Mouse (Mus musculus) neural tube, embryonic 12.5 days (tissue): ENCODE results near the gene Lhx9. TPM values are rescaled to one million over a fixed set of nuclear protein-coding genes. Genes with fewer than 3 reads are reported as not detected.

Experiments
- ATAC-seq: fragments of 200-750 bp; cut with Nextera tagmentation; 2 replicates; pipeline ENCODE4 v1.8.0; 2017; ENCODE audit warnings: low read depth, mild to moderate bottlenecking, moderate TSS enrichment, moderate library complexity; ENCODE audit not compliant: low FRiP score
- H3K27ac ChIP-seq: fragments of 300-500 bp; sonication (generic); 2 replicates; pipeline ENCODE4 v1.5.1; 2016
- H3K27me3 ChIP-seq: fragments of 300-500 bp; sonication (generic); replicated peaks from 2 replicates; pipeline ENCODE4 v1.6.1; 2016; ENCODE audit warnings: mild to moderate bottlenecking
- H3K36me3 ChIP-seq: fragments of 300-500 bp; sonication (generic); 2 replicates; pipeline ENCODE4 v1.6.1; 2016; ENCODE audit warnings: mild to moderate bottlenecking
- H3K4me1 ChIP-seq: fragments of 300-500 bp; sonication (generic); 2 replicates; pipeline ENCODE4 v1.6.1; 2016
- H3K4me2 ChIP-seq: fragments of 300-500 bp; sonication (generic); replicated peaks from 2 replicates; pipeline ENCODE4 v1.6.1; 2016; ENCODE audit warnings: mild to moderate bottlenecking
- H3K4me3 ChIP-seq: fragments of 300-500 bp; sonication (generic); 2 replicates; pipeline ENCODE4 v1.5.1; 2016
- H3K9ac ChIP-seq: fragments of 300-500 bp; sonication (generic); 2 replicates; pipeline ENCODE4 v1.6.1; 2016; ENCODE audit warnings: mild to moderate bottlenecking
- H3K9me3 ChIP-seq: fragments of 300-500 bp; sonication (generic); 2 replicates; pipeline ENCODE4 v1.6.1; 2016; ENCODE audit warnings: mild to moderate bottlenecking
- WGBS: fragments of 180-500 bp; shearing (Covaris S2); methylation state at CpG from one replicate; pipeline ENCODE4 v1.1.7; 2016; 5-methylcytosine and 5-hydroxymethylcytosine counted together
- polyA plus RNA-seq: library from polyadenylated mRNA; unstranded; fragments of >200 nt; fragmentation: Nextera tagmentation; extraction: Ambion mirVana; gene quantifications from 2 replicates; pipeline ENCODE4 v1.2.1, GENCODE M21; 2016

The Lhx9 gene
- polyA plus RNA-seq, 1 experiment from 2014 or later, result 6.6 TPM

- Histone ChIP-seq H3K9ac (no peak overlapping the region), H3K36me3 (no peaks in the 10 kb centered on the region), H3K4me1 (peaks cover 42% of the 10 kb centered on the region), H3K27me3 (peaks cover 91% of the 10 kb centered on the region), H3K9me3 (no peaks in the 10 kb centered on the region), H3K4me3 (peak overlapping the region; percentile 11; the same call in 1 of the 2 replicates), H3K4me2 (no peak overlapping the region), H3K27ac (no peak overlapping the region)
- no peak for ATAC-seq
- WGBS, result 1% methylated on average over 12 of the region's 12 CpGs
These were observed 2.2 kb downstream of the Lhx9 start for GRCm38 (mm10) chr1:138846131-138846530.

- no peak overlapping the region for H3K4me2 ChIP-seq
- no peak overlapping the region for H3K4me3 ChIP-seq
- no peak overlapping the region for H3K27ac ChIP-seq
- no peak overlapping the region for H3K9ac ChIP-seq
- peaks cover 43% of the 10 kb centered on the region for H3K4me1 ChIP-seq
- H3K9me3 ChIP-seq, result no peaks in the 10 kb centered on the region
- WGBS, result 7% methylated on average over 3 of the region's 3 CpGs
- no peaks in the 10 kb centered on the region for H3K36me3 ChIP-seq
- ATAC-seq, result no peak
- H3K27me3 ChIP-seq, result peaks cover 88% of the 10 kb centered on the region
These were observed 2.9 kb downstream of the Lhx9 start for GRCm38 (mm10) chr1:138845481-138845880.

- no peaks in the 10 kb centered on the region for H3K36me3 ChIP-seq
- H3K27me3 ChIP-seq, result peaks cover 88% of the 10 kb centered on the region
- H3K9me3 ChIP-seq, result no peaks in the 10 kb centered on the region
- no peak overlapping the region for H3K9ac ChIP-seq
- 0% methylated on average over 3 of the region's 3 CpGs for WGBS
- peak overlapping the region; percentile 30; the same call in 1 of the 2 replicates for H3K4me3 ChIP-seq
- ATAC-seq, result no peak
- peak overlapping the region; percentile 61 for H3K4me2 ChIP-seq
- peaks cover 43% of the 10 kb centered on the region for H3K4me1 ChIP-seq
- no peak overlapping the region for H3K27ac ChIP-seq
These were observed 4.2 kb downstream of the Lhx9 start for GRCm38 (mm10) chr1:138844166-138844565.

DNA sequence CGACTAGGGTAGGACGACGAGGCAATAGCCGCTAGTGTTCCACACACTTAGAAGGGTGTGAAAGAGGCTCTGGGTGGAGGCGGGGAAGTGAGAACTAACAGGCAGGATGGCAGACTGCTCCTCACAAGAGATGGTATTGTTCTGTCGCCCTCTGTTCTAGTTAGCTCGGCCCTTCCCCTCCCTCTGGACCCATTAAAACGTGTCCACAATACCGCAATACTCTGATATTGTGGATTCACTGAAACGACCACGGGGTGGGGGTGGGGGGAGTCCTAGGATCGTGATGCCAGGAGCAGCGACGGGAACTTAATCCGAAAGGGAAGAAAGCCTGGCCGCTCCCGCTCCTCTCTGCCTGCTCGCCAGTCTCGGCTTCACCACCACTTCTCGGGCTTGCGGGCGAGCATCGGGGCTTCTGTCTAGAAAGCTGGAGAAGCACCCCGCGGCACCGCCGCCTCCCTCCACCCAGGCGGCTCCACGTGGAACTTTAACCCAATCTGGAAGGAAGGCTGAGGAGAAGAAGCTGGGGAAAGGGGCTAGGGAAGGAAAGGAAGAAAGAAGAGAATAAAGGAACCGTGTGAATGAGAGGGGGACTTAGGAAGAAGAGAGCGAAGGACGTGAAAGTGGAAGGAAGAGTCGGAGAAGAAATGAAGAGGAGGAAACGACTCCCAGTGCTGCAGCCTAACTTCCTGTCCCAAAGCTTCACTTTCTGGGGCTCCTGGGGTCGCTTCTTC lies 4.9 kb downstream of the Lhx9 start:
- Histone ChIP-seq H3K27ac (no peak overlapping the region), H3K36me3 (no peaks in the 10 kb centered on the region), H3K9me3 (no peaks in the 10 kb centered on the region), H3K4me2 (peak overlapping the region; percentile 61), H3K9ac (no peak overlapping the region), H3K4me1 (peaks cover 36% of the 10 kb centered on the region), H3K4me3 (peak overlapping the region; percentile 30), H3K27me3 (peaks cover 85% of the 10 kb centered on the region)
- ATAC-seq, result no peak
- WGBS, result under 1% methylated on average over 35 of the region's 35 CpGs

- Histone ChIP-seq H3K27me3 (peaks cover 85% of the 10 kb centered on the region), H3K4me3 (0 out of 2 replicates have a peak overlapping the region, but pooled peaks have one; percentile 34), H3K27ac (no peak overlapping the region), H3K4me2 (peak overlapping the region; percentile 61), H3K36me3 (no peaks in the 10 kb centered on the region), H3K9ac (no peak overlapping the region), H3K4me1 (peaks cover 35% of the 10 kb centered on the region), H3K9me3 (no peaks in the 10 kb centered on the region)
- ATAC-seq, result no peak
- WGBS, result under 1% methylated on average over 10 of the region's 10 CpGs
These were observed 5.6 kb downstream of the Lhx9 start for GRCm38 (mm10) chr1:138842756-138843155.

GRCm38 (mm10) chr1:138842315-138842714 lies 6.1 kb downstream of the Lhx9 start:
- H3K9ac ChIP-seq, result no peak overlapping the region
- H3K27ac ChIP-seq, result no peak overlapping the region
- H3K4me3 ChIP-seq, result peak overlapping the region; percentile 34; the same call in 1 of the 2 replicates
- H3K4me2 ChIP-seq, result peak overlapping the region; percentile 61
- 0% methylated on average over 8 of the region's 8 CpGs for WGBS
- ATAC-seq, result no peak
- no peaks in the 10 kb centered on the region for H3K9me3 ChIP-seq
- no peaks in the 10 kb centered on the region for H3K36me3 ChIP-seq
- peaks cover 34% of the 10 kb centered on the region for H3K4me1 ChIP-seq
- peaks cover 85% of the 10 kb centered on the region for H3K27me3 ChIP-seq

DNA sequence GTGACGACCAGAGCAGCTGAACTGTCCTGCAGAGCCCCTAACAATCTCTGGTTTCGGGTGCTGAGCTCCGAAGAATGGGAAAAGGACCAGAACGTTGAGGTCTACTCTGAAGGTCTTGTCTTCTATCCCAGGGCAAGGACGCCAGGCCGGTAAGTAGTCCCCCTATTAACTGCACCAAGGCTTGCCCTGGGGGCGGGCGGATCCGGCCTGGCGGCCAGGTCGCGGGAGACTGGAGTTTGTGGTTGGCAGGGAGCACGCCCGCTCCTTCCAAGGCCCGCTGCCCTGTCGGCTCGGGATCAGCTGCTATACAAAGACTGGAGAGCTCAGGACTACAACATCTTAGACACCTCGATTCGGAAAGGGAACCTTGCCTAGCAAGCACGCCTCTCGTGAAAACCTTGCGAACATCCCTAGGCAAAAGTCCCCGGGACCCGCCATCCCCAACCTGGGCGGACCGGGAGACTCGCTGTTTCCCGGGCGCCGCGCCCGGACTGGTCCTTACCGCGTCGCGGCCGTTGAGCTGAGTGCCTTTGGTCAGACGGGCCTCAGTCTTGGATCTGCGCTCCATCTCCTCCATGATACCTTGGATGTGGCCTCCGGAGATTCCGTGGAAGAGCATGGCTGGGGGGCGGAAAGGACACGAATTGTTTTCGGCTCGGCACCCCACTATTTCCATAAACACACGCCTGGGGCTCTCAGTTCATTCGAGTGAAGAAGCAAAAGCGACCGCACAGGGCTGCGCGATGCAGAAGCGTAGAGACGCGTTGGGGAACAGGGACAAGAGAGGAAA lies 6.9 kb downstream of the Lhx9 start:
- H3K4me1 ChIP-seq, result peaks cover 34% of the 10 kb centered on the region
- peak; percentile 52 for ATAC-seq
- H3K4me3 ChIP-seq, result peak overlapping the region; percentile 34
- H3K27ac ChIP-seq, result no peak overlapping the region
- no peaks in the 10 kb centered on the region for H3K9me3 ChIP-seq
- peak overlapping the region; percentile 5; the same call in 1 of the 2 replicates for H3K9ac ChIP-seq
- under 1% methylated on average over 54 of the region's 54 CpGs for WGBS
- peak overlapping the region; percentile 61 for H3K4me2 ChIP-seq
- H3K27me3 ChIP-seq, result peaks cover 85% of the 10 kb centered on the region
- no peaks in the 10 kb centered on the region for H3K36me3 ChIP-seq

- Histone ChIP-seq H3K4me2 (peak overlapping the region; percentile 61), H3K4me1 (peaks cover 34% of the 10 kb centered on the region), H3K27ac (no peak overlapping the region), H3K9ac (no peak overlapping the region; the same call in 1 of the 2 replicates), H3K36me3 (no peaks in the 10 kb centered on the region), H3K27me3 (peaks cover 85% of the 10 kb centered on the region), H3K4me3 (peak overlapping the region; percentile 34), H3K9me3 (no peaks in the 10 kb centered on the region)
- 4% methylated on average over 25 of the region's 25 CpGs for WGBS
- no peak for ATAC-seq
These were observed 7.7 kb downstream of the Lhx9 start for GRCm38 (mm10) chr1:138840440-138841305.

- peak overlapping the region; percentile 11; the same call in 1 of the 2 replicates for H3K4me3 ChIP-seq
- no peaks in the 10 kb centered on the region for H3K9me3 ChIP-seq
- peaks cover 34% of the 10 kb centered on the region for H3K4me1 ChIP-seq
- H3K27me3 ChIP-seq, result peaks cover 83% of the 10 kb centered on the region
- no peaks in the 10 kb centered on the region for H3K36me3 ChIP-seq
- ATAC-seq, result no peak
- WGBS, result 4% methylated on average over 16 of the region's 16 CpGs
- H3K4me2 ChIP-seq, result no peak overlapping the region
- H3K9ac ChIP-seq, result no peak overlapping the region
- H3K27ac ChIP-seq, result no peak overlapping the region
These were observed 8.5 kb downstream of the Lhx9 start for GRCm38 (mm10) chr1:138839809-138840430.

DNA sequence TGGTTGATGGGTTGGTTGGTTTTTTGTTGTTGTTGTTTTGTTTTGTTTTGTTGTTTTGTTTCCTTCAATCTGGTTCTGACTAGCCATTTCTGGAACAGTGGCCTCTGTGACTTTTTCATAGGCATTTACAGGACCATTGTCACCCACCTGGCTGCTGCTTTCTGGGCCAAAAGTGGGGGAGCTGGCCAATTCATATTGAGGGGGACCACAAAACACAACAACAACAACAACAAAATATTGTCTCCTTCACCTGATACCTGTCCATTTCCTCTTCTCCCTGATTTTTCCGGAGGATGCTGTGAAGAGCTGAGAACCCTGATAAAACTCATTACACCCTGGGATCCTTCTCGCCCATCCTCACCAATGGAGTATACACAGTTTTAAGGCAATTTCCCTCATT lies 9.1 kb downstream of the Lhx9 start:
- Histone ChIP-seq H3K27me3 (peaks cover 82% of the 10 kb centered on the region), H3K36me3 (no peaks in the 10 kb centered on the region), H3K4me3 (peak overlapping the region; percentile 5; the same call in 1 of the 2 replicates), H3K4me2 (no peak overlapping the region), H3K9ac (no peak overlapping the region), H3K27ac (no peak overlapping the region), H3K4me1 (peaks cover 33% of the 10 kb centered on the region), H3K9me3 (no peaks in the 10 kb centered on the region)
- ATAC-seq, result no peak
- 2% methylated on average over 2 of the region's 2 CpGs for WGBS
